Mouse (Mus musculus) neutrophil, adult 83 days (primary cell): ENCODE results near the gene Grap2. TPM values are rescaled to one million over a fixed set of nuclear protein-coding genes. Genes with fewer than 3 reads are reported as not detected.

Source experiments
- total RNA-seq, 2 experiments: library from RNA; stranded (reverse); gene quantifications; one replicate each; pipeline ENCODE4 v1.2.4; 2023

The Grap2 gene
- total RNA-seq: 1 to 10 TPM; 4.9 to 5.4 TPM

DNA sequence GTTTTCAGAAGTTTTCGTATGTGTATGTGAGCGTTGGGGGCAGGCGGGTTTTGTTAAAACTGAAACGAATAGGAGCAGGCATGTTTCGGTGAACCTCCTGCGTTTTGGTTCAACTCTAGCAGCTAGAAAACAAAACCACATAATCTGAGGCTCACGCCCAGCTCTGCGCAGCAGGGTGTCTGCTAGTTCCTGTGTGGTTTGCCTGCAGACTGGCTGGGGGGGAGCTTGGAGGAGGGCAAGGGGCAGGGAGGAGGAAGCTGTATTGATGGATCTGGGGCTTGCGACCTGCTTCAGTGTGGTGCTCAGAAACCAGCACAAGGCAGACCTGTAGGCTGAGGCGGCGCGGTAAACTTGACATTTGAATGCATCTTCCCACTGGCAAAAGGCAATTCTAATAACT is at the start of gene Grap2:
Gene Grap2, plus strand, starts transcription at position 304 of the 400 bp plus-strand sequence.

GRCm38 (mm10) chr15:80565106-80565665 is 7.2 kb upstream of the Grap2 start, which contains the start of gene Enthd1:
TSS of gene Enthd1 (minus strand) at chr15:80565156.

GRCm38 (mm10) chr15:80671295-80672252 is 99.2 kb downstream of the Grap2 start, which contains the start of gene Fam83f:
TSS of gene Fam83f (plus strand) at chr15:80671847.

Other genes with a start within 250 kb of the Grap2 start
- not detected for gene Enthd1, start 7.4 kb upstream of the Grap2 start, total RNA-seq
- gene Fam83f, start 99.3 kb downstream of the Grap2 start, total RNA-seq: 1 to 10 TPM; 1.3 TPM
- 100 to 1,000 TPM; 188 to 215 TPM for gene Tnrc6b, start 138.7 kb downstream of the Grap2 start, total RNA-seq